Mouse (Mus musculus) thymus, adult 2 months (tissue): Measurements from ENCODE around the gene E130308A19Rik.

Source experiments
- CTCF ChIP-seq: fragments of 200-500 bp; IDR thresholded peaks from 2 replicates; pipeline ENCODE4 v1.5.1; 2012; ENCODE audit warnings: mild to moderate bottlenecking, control low read depth, low read length, moderate library complexity, borderline replicate concordance; ENCODE audit not compliant: control insufficient read depth, poor library complexity, insufficient read depth; ENCODE audit errors: extremely low read depth
- POLR2A ChIP-seq: fragments of 200-500 bp; IDR thresholded peaks from 2 replicates; pipeline ENCODE4 v1.6.1; 2012; ENCODE audit warnings: mild to moderate bottlenecking, low read length, control low read depth, moderate library complexity; ENCODE audit not compliant: control insufficient read depth, poor library complexity, insufficient read depth; ENCODE audit errors: extremely low read depth

GRCm38 (mm10) chr4:59739321-59739720, 113.3 kb downstream of the E130308A19Rik start:
- TF ChIP-seq CTCF (no peak), POLR2A (no peak)
